ENCODE assay signal across 9 mouse cellular contexts in the genomic region with DNA sequence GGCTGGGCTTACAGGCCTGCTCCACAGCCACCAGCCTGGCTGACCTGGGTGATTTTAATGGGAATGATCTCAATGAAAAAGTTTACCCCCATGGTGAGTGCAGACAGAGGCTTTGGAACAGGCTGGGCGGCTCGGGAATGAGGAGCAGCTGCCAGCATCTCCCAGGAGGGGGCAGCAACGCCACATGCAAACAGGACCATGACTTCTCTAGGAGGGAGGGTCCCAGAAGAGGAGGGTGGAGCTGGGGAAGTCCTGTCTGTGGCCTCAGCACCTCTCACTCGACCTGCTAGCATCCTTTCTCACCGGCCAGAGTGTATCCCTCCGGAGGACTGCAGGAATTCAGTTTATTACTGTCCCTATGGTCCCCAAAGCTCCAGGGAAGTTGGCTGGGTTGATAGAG.
DNase-seq lines count a peak whose midpoint lies in the region; ATAC-seq and TF ChIP-seq lines count a peak whose summit lies in the region.
"Had no signal": no experiment of that assay in that cellular context is flagged by ENCODE, and none has a peak within 500 bp of the region (broad histone marks: within the 10 kb centered on the region; RNA-seq: fewer than 3 reads in every experiment).

No protein-coding gene starts in this region.

- peaks cover 3% of the 10 kb centered on the region; the same call in 1 of the 2 replicates for H3K4me1 ChIP-seq in forebrain, embryonic 12.5 days
- H3K4me1 ChIP-seq in heart, postnatal 0 days (ENCODE audit: control insufficient read depth, insufficient read depth) = no peaks in the 10 kb centered on the region
- H3K4me1 ChIP-seq in liver, embryonic 14.5 days (replicated peaks; ENCODE audit: control insufficient read depth in 2 of 2, insufficient read depth in 2 of 2, low read length in 1 of 2) = no peaks in the 10 kb centered on the region
- no peaks in the 10 kb centered on the region for H3K4me1 ChIP-seq in neural tube, embryonic 11.5 days (ENCODE audit: control insufficient read depth, insufficient read depth, low read length)
- H3K4me1 ChIP-seq in stomach, embryonic 15.5 days = no peaks in the 10 kb centered on the region

- no peak overlapping the region for H3K4me3 ChIP-seq in forebrain, embryonic 12.5 days (replicated peaks)
- no peak overlapping the region for H3K4me3 ChIP-seq in heart, postnatal 0 days (ENCODE audit: low read depth, low read length)
- H3K4me3 ChIP-seq in liver, embryonic 14.5 days (ENCODE audit: insufficient read depth in 1 of 2, low read depth in 2 of 2, low read length in 2 of 2) = no peak overlapping the region
- no peak overlapping the region for H3K4me3 ChIP-seq in neural tube, embryonic 11.5 days (ENCODE audit: low read depth, low read length)
- H3K4me3 ChIP-seq in stomach, embryonic 15.5 days (replicated peaks) = no peak overlapping the region
- H3K4me3 ChIP-seq: erythroblast, embryonic 14.5 days had no signal

- no peaks in the 10 kb centered on the region for H3K9me3 ChIP-seq in forebrain, embryonic 12.5 days
- H3K9me3 ChIP-seq in heart, postnatal 0 days (replicated peaks; ENCODE audit: control insufficient read depth, low read length) = no peaks in the 10 kb centered on the region
- no peaks in the 10 kb centered on the region for H3K9me3 ChIP-seq in liver, embryonic 14.5 days (ENCODE audit: control insufficient read depth, low read length)
- H3K9me3 ChIP-seq in neural tube, embryonic 11.5 days (ENCODE audit: control insufficient read depth, low read length) = no peaks in the 10 kb centered on the region
- H3K9me3 ChIP-seq in stomach, embryonic 15.5 days = no peaks in the 10 kb centered on the region

- 1% methylated on average over 6 of the region's 6 CpGs for WGBS in forebrain, embryonic 12.5 days
- 1% methylated on average over 6 of the region's 6 CpGs for WGBS in heart, postnatal 0 days
- 2% methylated on average over 6 of the region's 6 CpGs for WGBS in liver, embryonic 14.5 days (ENCODE audit: insufficient replicate concordance)
- WGBS in neural tube, embryonic 11.5 days = 0% methylated on average over 6 of the region's 6 CpGs
- WGBS in stomach, embryonic 15.5 days = 2% methylated on average over 6 of the region's 6 CpGs

- TF ChIP-seq CTCF in heart, postnatal 0 days (IDR thresholded peaks at IDR 0.05; ENCODE audit: low read depth) = peak; percentile 96
- peak; percentile 85 for TF ChIP-seq CTCF in liver, embryonic 14.5 days (IDR thresholded peaks at IDR 0.05; ENCODE audit: low read depth)

- DNase-seq in brain, embryonic 18.5 days (ENCODE audit: low read depth, low spot score) = peak; percentile 42
- DNase-seq in heart, postnatal 0 days (ENCODE audit: low spot score) = peak; percentile 82
- peak; percentile 59 to 87 for DNase-seq in kidney, postnatal 36 days
- peak in 1 of 3 experiments; percentile 14 for DNase-seq in liver, embryonic 14.5 days (ENCODE audit: low read depth in 3 of 3, low spot score in 3 of 3)
- peak; percentile 84 for DNase-seq in neural tube, embryonic 11.5 days (ENCODE audit: low spot score)

- 0 out of 2 replicates have a peak overlapping the region, but pooled peaks have one; percentile 17 for H3K4me2 ChIP-seq in forebrain, embryonic 12.5 days
- H3K4me2 ChIP-seq in heart, postnatal 0 days (ENCODE audit: low read depth, low read length) = no peak overlapping the region
- no peak overlapping the region for H3K4me2 ChIP-seq in liver, embryonic 14.5 days (ENCODE audit: low read depth)
- no peak overlapping the region for H3K4me2 ChIP-seq in neural tube, embryonic 11.5 days (ENCODE audit: low read depth)
- H3K4me2 ChIP-seq in stomach, embryonic 15.5 days = 0 out of 2 replicates have a peak overlapping the region, but pooled peaks have one; percentile 19

- H3K36me3 ChIP-seq in forebrain, embryonic 12.5 days (replicated peaks) = no peaks in the 10 kb centered on the region
- no peaks in the 10 kb centered on the region for H3K36me3 ChIP-seq in heart, postnatal 0 days (replicated peaks; ENCODE audit: control insufficient read depth, insufficient read depth, low read length)
- H3K36me3 ChIP-seq in liver, embryonic 14.5 days (replicated peaks; ENCODE audit: control insufficient read depth, insufficient read depth, low read depth) = no peaks in the 10 kb centered on the region
- H3K36me3 ChIP-seq in neural tube, embryonic 11.5 days (ENCODE audit: control insufficient read depth, insufficient read depth, low read length) = no peaks in the 10 kb centered on the region
- no peaks in the 10 kb centered on the region for H3K36me3 ChIP-seq in stomach, embryonic 15.5 days

- H3K27ac ChIP-seq in forebrain, embryonic 12.5 days = no peak overlapping the region
- H3K27ac ChIP-seq in heart, postnatal 0 days (ENCODE audit: low read depth) = no peak overlapping the region
- no peak overlapping the region for H3K27ac ChIP-seq in liver, embryonic 14.5 days
- no peak overlapping the region for H3K27ac ChIP-seq in neural tube, embryonic 11.5 days (ENCODE audit: low read depth, low read length)
- no peak overlapping the region for H3K27ac ChIP-seq in stomach, embryonic 15.5 days

- peak; percentile 96 for ATAC-seq in CD4-positive, CD25-positive, alpha-beta regulatory T cell, adult 4 months
- ATAC-seq in forebrain, embryonic 12.5 days (ENCODE audit: low FRiP score) = peak; percentile 83
- peak; percentile 79 for ATAC-seq in heart, postnatal 0 days (ENCODE audit: insufficient read depth, low read depth)
- no peak for ATAC-seq in liver, embryonic 14.5 days (ENCODE audit: insufficient read depth)
- peak; percentile 87 for ATAC-seq in neural tube, embryonic 11.5 days (ENCODE audit: insufficient read depth, low FRiP score, low TSS enrichment)
- ATAC-seq in stomach, embryonic 15.5 days (ENCODE audit: insufficient read depth, low FRiP score, low read depth) = peak; percentile 72; the same call in 1 of the 2 replicates

- no peaks in the 10 kb centered on the region for H3K27me3 ChIP-seq in forebrain, embryonic 12.5 days
- H3K27me3 ChIP-seq in heart, postnatal 0 days (ENCODE audit: control insufficient read depth, insufficient read depth, low read length) = peaks cover 8% of the 10 kb centered on the region; the same call in 1 of the 2 replicates
- no peaks in the 10 kb centered on the region for H3K27me3 ChIP-seq in liver, embryonic 14.5 days (ENCODE audit: control insufficient read depth, insufficient read depth, low read length)
- H3K27me3 ChIP-seq in neural tube, embryonic 11.5 days (ENCODE audit: control insufficient read depth, insufficient read depth, low read length) = no peaks in the 10 kb centered on the region
- H3K27me3 ChIP-seq in stomach, embryonic 15.5 days (replicated peaks) = no peaks in the 10 kb centered on the region

- H3K9ac ChIP-seq in forebrain, embryonic 12.5 days = no peak overlapping the region
- H3K9ac ChIP-seq in heart, postnatal 0 days (replicated peaks; ENCODE audit: low read depth, low read length) = no peak overlapping the region
- H3K9ac ChIP-seq in liver, embryonic 14.5 days (replicated peaks) = no peak overlapping the region
- H3K9ac ChIP-seq in neural tube, embryonic 11.5 days (ENCODE audit: low read length) = no peak overlapping the region
- no peak overlapping the region for H3K9ac ChIP-seq in stomach, embryonic 15.5 days

- TF ChIP-seq EP300 in heart, postnatal 0 days (IDR thresholded peaks at IDR 0.05; ENCODE audit: low read depth) = no peak
- no peak for TF ChIP-seq EP300 in liver, embryonic 14.5 days (IDR thresholded peaks at IDR 0.05; ENCODE audit: low read depth)

Comparison
In these comparisons a context has a peak if more than half of its experiments do, and no peak if none do; other contexts are left out.
1. H3K4me2 ChIP-seq: peak in forebrain, embryonic 12.5 days (single experiment) and stomach, embryonic 15.5 days (single experiment); none in heart, postnatal 0 days (single experiment), liver, embryonic 14.5 days (single experiment) and neural tube, embryonic 11.5 days (single experiment).